Mouse (Mus musculus): ENCODE data around the gene Pde1c. TPM values are rescaled to one million over a fixed set of nuclear protein-coding genes. Genes with fewer than 3 reads are reported as not detected.

Pde1c gene
- polyA plus RNA-seq, 1 experiment = 54.3 TPM

GRCm38 (mm10) chr6:56331432-56331831 is 237.5 kb downstream of the Pde1c start:
- TF ChIP-seq CTCF (IDR thresholded peaks at IDR 0.05; ENCODE audit: control insufficient read depth, insufficient read depth, insufficient replicate concordance, low read depth, low read length) (no peak), POLR2A (IDR thresholded peaks at IDR 0.05; ENCODE audit: control insufficient read depth, low read depth, low read length) (no peak)
- H3K4me1 ChIP-seq (ENCODE audit: control insufficient read depth, insufficient read depth, low read length) = no peaks in the 10 kb centered on the region
- no peak overlapping the region for H3K27ac ChIP-seq (ENCODE audit: control insufficient read depth, insufficient read depth, low read depth, low read length)
- no peak overlapping the region for H3K4me3 ChIP-seq (ENCODE audit: control insufficient read depth, low read depth, low read length)
- no peaks in the 10 kb centered on the region for H3K27me3 ChIP-seq (ENCODE audit: control insufficient read depth, insufficient read depth, low read length)
- H3K36me3 ChIP-seq (ENCODE audit: control insufficient read depth, insufficient read depth, low read length) = no peaks in the 10 kb centered on the region

- TF ChIP-seq CTCF (IDR thresholded peaks at IDR 0.05; ENCODE audit: control insufficient read depth, insufficient read depth, insufficient replicate concordance, low read depth, low read length) (no peak), POLR2A (IDR thresholded peaks at IDR 0.05; ENCODE audit: control insufficient read depth, low read depth, low read length) (no peak)
- no peaks in the 10 kb centered on the region for H3K4me1 ChIP-seq (ENCODE audit: control insufficient read depth, insufficient read depth, low read length)
- no peaks in the 10 kb centered on the region for H3K36me3 ChIP-seq (ENCODE audit: control insufficient read depth, insufficient read depth, low read length)
- H3K27me3 ChIP-seq (ENCODE audit: control insufficient read depth, insufficient read depth, low read length) = no peaks in the 10 kb centered on the region
- no peak overlapping the region for H3K4me3 ChIP-seq (ENCODE audit: control insufficient read depth, low read depth, low read length)
- no peak overlapping the region for H3K27ac ChIP-seq (ENCODE audit: control insufficient read depth, insufficient read depth, low read depth, low read length)
Observed at GRCm38 (mm10) chr6:56328103-56328502, 240.8 kb downstream of the Pde1c start.

- no peak overlapping the region for H3K27ac ChIP-seq (ENCODE audit: control insufficient read depth, insufficient read depth, low read depth, low read length)
- TF ChIP-seq CTCF (IDR thresholded peaks at IDR 0.05; ENCODE audit: control insufficient read depth, insufficient read depth, insufficient replicate concordance, low read depth, low read length) (no peak), POLR2A (IDR thresholded peaks at IDR 0.05; ENCODE audit: control insufficient read depth, low read depth, low read length) (no peak)
Observed at GRCm38 (mm10) chr6:56322799-56323198, 246.1 kb downstream of the Pde1c start.

GRCm38 (mm10) chr6:56310318-56310717 is 258.6 kb downstream of the Pde1c start:
- H3K4me1 ChIP-seq (ENCODE audit: control insufficient read depth, insufficient read depth, low read length) = no peaks in the 10 kb centered on the region
- no peaks in the 10 kb centered on the region for H3K27me3 ChIP-seq (ENCODE audit: control insufficient read depth, insufficient read depth, low read length)
- no peaks in the 10 kb centered on the region for H3K36me3 ChIP-seq (ENCODE audit: control insufficient read depth, insufficient read depth, low read length)
- TF ChIP-seq CTCF (IDR thresholded peaks at IDR 0.05; ENCODE audit: control insufficient read depth, insufficient read depth, insufficient replicate concordance, low read depth, low read length) (no peak), POLR2A (IDR thresholded peaks at IDR 0.05; ENCODE audit: control insufficient read depth, low read depth, low read length) (no peak)
- H3K27ac ChIP-seq (ENCODE audit: control insufficient read depth, insufficient read depth, low read depth, low read length) = no peak overlapping the region
- H3K4me3 ChIP-seq (ENCODE audit: control insufficient read depth, low read depth, low read length) = no peak overlapping the region

More at GRCm38 (mm10) chr6:56322799-56323198, 246.1 kb downstream of the Pde1c start:
- Histone ChIP-seq H3K4me1 (ENCODE audit: control insufficient read depth, insufficient read depth, low read length) (no peaks in the 10 kb centered on the region), H3K27me3 (ENCODE audit: control insufficient read depth, insufficient read depth, low read length) (no peaks in the 10 kb centered on the region), H3K4me3 (ENCODE audit: control insufficient read depth, low read depth, low read length) (no peak overlapping the region), H3K36me3 (ENCODE audit: control insufficient read depth, insufficient read depth, low read length) (no peaks in the 10 kb centered on the region; the same call in 1 of the 2 replicates)

- Histone ChIP-seq H3K27ac (ENCODE audit: control insufficient read depth, insufficient read depth, low read depth, low read length) (no peak overlapping the region), H3K27me3 (ENCODE audit: control insufficient read depth, insufficient read depth, low read length) (no peaks in the 10 kb centered on the region), H3K4me3 (ENCODE audit: control insufficient read depth, low read depth, low read length) (no peak overlapping the region), H3K36me3 (ENCODE audit: control insufficient read depth, insufficient read depth, low read length) (no peaks in the 10 kb centered on the region), H3K4me1 (ENCODE audit: control insufficient read depth, insufficient read depth, low read length) (no peaks in the 10 kb centered on the region)
- TF ChIP-seq POLR2A (IDR thresholded peaks at IDR 0.05; ENCODE audit: control insufficient read depth, low read depth, low read length) = no peak
- TF ChIP-seq CTCF (IDR thresholded peaks at IDR 0.05; ENCODE audit: control insufficient read depth, insufficient read depth, insufficient replicate concordance, low read depth, low read length) = no peak
Observed at GRCm38 (mm10) chr6:56306066-56306465, 262.8 kb downstream of the Pde1c start.

- Histone ChIP-seq H3K4me3 (ENCODE audit: control insufficient read depth, low read depth, low read length) (no peak overlapping the region), H3K4me1 (ENCODE audit: control insufficient read depth, insufficient read depth, low read length) (no peaks in the 10 kb centered on the region), H3K36me3 (ENCODE audit: control insufficient read depth, insufficient read depth, low read length) (no peaks in the 10 kb centered on the region), H3K27ac (ENCODE audit: control insufficient read depth, insufficient read depth, low read depth, low read length) (no peak overlapping the region), H3K27me3 (ENCODE audit: control insufficient read depth, insufficient read depth, low read length) (no peaks in the 10 kb centered on the region)
- no peak for TF ChIP-seq CTCF (IDR thresholded peaks at IDR 0.05; ENCODE audit: control insufficient read depth, insufficient read depth, insufficient replicate concordance, low read depth, low read length)
- no peak for TF ChIP-seq POLR2A (IDR thresholded peaks at IDR 0.05; ENCODE audit: control insufficient read depth, low read depth, low read length)
Observed at GRCm38 (mm10) chr6:56292176-56292575, 276.7 kb downstream of the Pde1c start.

GRCm38 (mm10) chr6:56289307-56289706 is 279.6 kb downstream of the Pde1c start:
- TF ChIP-seq CTCF (IDR thresholded peaks at IDR 0.05; ENCODE audit: control insufficient read depth, insufficient read depth, insufficient replicate concordance, low read depth, low read length) = no peak
- TF ChIP-seq POLR2A (IDR thresholded peaks at IDR 0.05; ENCODE audit: control insufficient read depth, low read depth, low read length) = no peak
- Histone ChIP-seq H3K27me3 (ENCODE audit: control insufficient read depth, insufficient read depth, low read length) (no peaks in the 10 kb centered on the region), H3K4me3 (ENCODE audit: control insufficient read depth, low read depth, low read length) (no peak overlapping the region), H3K27ac (ENCODE audit: control insufficient read depth, insufficient read depth, low read depth, low read length) (no peak overlapping the region), H3K36me3 (ENCODE audit: control insufficient read depth, insufficient read depth, low read length) (no peaks in the 10 kb centered on the region), H3K4me1 (ENCODE audit: control insufficient read depth, insufficient read depth, low read length) (no peaks in the 10 kb centered on the region)

GRCm38 (mm10) chr6:56284821-56285220 is 284.1 kb downstream of the Pde1c start:
- TF ChIP-seq CTCF (IDR thresholded peaks at IDR 0.05; ENCODE audit: control insufficient read depth, insufficient read depth, insufficient replicate concordance, low read depth, low read length) (no peak), POLR2A (IDR thresholded peaks at IDR 0.05; ENCODE audit: control insufficient read depth, low read depth, low read length) (no peak)
- H3K36me3 ChIP-seq (ENCODE audit: control insufficient read depth, insufficient read depth, low read length) = no peaks in the 10 kb centered on the region
- H3K27ac ChIP-seq (ENCODE audit: control insufficient read depth, insufficient read depth, low read depth, low read length) = no peak overlapping the region
- H3K4me1 ChIP-seq (ENCODE audit: control insufficient read depth, insufficient read depth, low read length) = no peaks in the 10 kb centered on the region
- H3K4me3 ChIP-seq (ENCODE audit: control insufficient read depth, low read depth, low read length) = no peak overlapping the region
- H3K27me3 ChIP-seq (ENCODE audit: control insufficient read depth, insufficient read depth, low read length) = no peaks in the 10 kb centered on the region
